27 mouse cellular contexts compared by ENCODE assay signal in genomic region chr13:46001356-46001755, GRCm38 (mm10). TPM values are rescaled to one million over a fixed set of nuclear protein-coding genes. Genes with fewer than 3 reads are reported as not detected.
A peak's percentile ranks its signal among the peaks of the same experiment; 100 is the strongest.
DNase-seq lines count a peak whose midpoint lies in the region; ATAC-seq and TF ChIP-seq lines count a peak whose summit lies in the region.
"Had no signal": no experiment of that assay in that cellular context is flagged by ENCODE, and none has a peak within 500 bp of the region (broad histone marks: within the 10 kb centered on the region; RNA-seq: fewer than 3 reads in every experiment).

No protein-coding gene starts in this region.

- H3K27me3 ChIP-seq in limb, embryonic 14.5 days (ENCODE audit: control insufficient read depth, insufficient read depth, low read length): no peaks in the 10 kb centered on the region
- no peaks in the 10 kb centered on the region for H3K27me3 ChIP-seq in limb, embryonic 10.5 days (ENCODE audit: low read depth, poor library complexity, severe bottlenecking)
- H3K27me3 ChIP-seq in embryonic facial prominence, embryonic 15.5 days: no peaks in the 10 kb centered on the region
- no peaks in the 10 kb centered on the region for H3K27me3 ChIP-seq in hindbrain, embryonic 10.5 days (ENCODE audit: insufficient read depth, poor library complexity, severe bottlenecking)
- H3K27me3 ChIP-seq: CH12.LX; embryonic facial prominence, embryonic 13.5 days; forebrain, embryonic 12.5 days; forebrain, embryonic 15.5 days had no signal

- DNase-seq in frontal cortex, postnatal 14 days (ENCODE audit: low spot score in 2 of 2): no peak
- peak; percentile 54 for DNase-seq in limb, embryonic 14.5 days (ENCODE audit: low spot score)
- DNase-seq in limb, embryonic 10.5 days (ENCODE audit: low spot score): no peak
- DNase-seq in hindbrain, embryonic 10.5 days (ENCODE audit: low spot score): no peak
- DNase-seq in cerebellum, postnatal 25 days: no peak
- DNase-seq: adrenal gland, adult 8-10 months; adrenal gland, postnatal 25 days; B cell, adult 2 months; cerebellum, adult 18-20 months; cerebellum, adult 9-10 months; cerebellum, postnatal 14 days; gastrocnemius, adult 2 months; gastrocnemius, postnatal 25 days; heart, adult 2 months; kidney, adult 2 months had no signal

- 0 out of 2 replicates have a peak overlapping the region, but pooled peaks have one; percentile 16 for H3K27ac ChIP-seq in limb, embryonic 14.5 days (replicated peaks; ENCODE audit: low read depth, low read length)
- H3K27ac ChIP-seq in limb, embryonic 10.5 days: no peak overlapping the region
- H3K27ac ChIP-seq in embryonic facial prominence, embryonic 15.5 days (replicated peaks): peak overlapping the region; percentile 40
- no peak overlapping the region for H3K27ac ChIP-seq in hindbrain, embryonic 10.5 days
- H3K27ac ChIP-seq: embryonic facial prominence, embryonic 13.5 days; forebrain, embryonic 12.5 days; forebrain, embryonic 15.5 days; gastrocnemius, adult 2 months; heart, adult 2 months; heart, embryonic 10.5 days; hindbrain, embryonic 13.5 days had no signal

- ATAC-seq in frontal cortex, adult (ENCODE audit: low TSS enrichment): peak; percentile 31
- no peak for ATAC-seq in limb, embryonic 14.5 days (ENCODE audit: low FRiP score, low read depth)
- no peak for ATAC-seq in embryonic facial prominence, embryonic 15.5 days (ENCODE audit: insufficient number of reproducible peaks, low FRiP score, low TSS enrichment, low read depth)
- ATAC-seq: forebrain, embryonic 15.5 days; hindbrain, embryonic 16.5 days; intestine, postnatal 0 days had no signal

- TF ChIP-seq POLR2A in limb, embryonic 14.5 days (IDR thresholded peaks at IDR 0.05; ENCODE audit: borderline replicate concordance, extremely low read depth, insufficient read depth, insufficient read length): no peak

- H3K36me3 ChIP-seq in limb, embryonic 14.5 days (ENCODE audit: control insufficient read depth, insufficient read depth, low read length): no peaks in the 10 kb centered on the region
- no peaks in the 10 kb centered on the region for H3K36me3 ChIP-seq in limb, embryonic 10.5 days
- H3K36me3 ChIP-seq in embryonic facial prominence, embryonic 15.5 days: no peaks in the 10 kb centered on the region
- no peaks in the 10 kb centered on the region for H3K36me3 ChIP-seq in hindbrain, embryonic 10.5 days
- H3K36me3 ChIP-seq: embryonic facial prominence, embryonic 13.5 days; forebrain, embryonic 12.5 days; forebrain, embryonic 15.5 days; G1E; heart, embryonic 10.5 days; hindbrain, embryonic 13.5 days had no signal

- H3K9ac ChIP-seq in limb, embryonic 14.5 days (ENCODE audit: low read depth, low read length, severe bottlenecking): no peak overlapping the region
- no peak overlapping the region for H3K9ac ChIP-seq in embryonic facial prominence, embryonic 15.5 days
- H3K9ac ChIP-seq: embryonic facial prominence, embryonic 13.5 days; forebrain, embryonic 12.5 days; forebrain, embryonic 15.5 days; hindbrain, embryonic 13.5 days had no signal

- H3K4me3 ChIP-seq in limb, embryonic 14.5 days (replicated peaks; ENCODE audit: low read length): no peak overlapping the region
- no peak overlapping the region for H3K4me3 ChIP-seq in limb, embryonic 10.5 days
- no peak overlapping the region for H3K4me3 ChIP-seq in embryonic facial prominence, embryonic 15.5 days (replicated peaks)
- no peak overlapping the region for H3K4me3 ChIP-seq in hindbrain, embryonic 10.5 days
- H3K4me3 ChIP-seq: embryonic facial prominence, embryonic 13.5 days; erythroblast, embryonic 14.5 days; forebrain, embryonic 12.5 days; forebrain, embryonic 15.5 days; gastrocnemius, adult 2 months; heart, adult 2 months; heart, embryonic 10.5 days; hindbrain, embryonic 13.5 days had no signal

- peaks cover 12% of the 10 kb centered on the region for H3K4me1 ChIP-seq in limb, embryonic 14.5 days (ENCODE audit: control insufficient read depth, insufficient read depth, low read length)
- H3K4me1 ChIP-seq in limb, embryonic 10.5 days: peaks cover 9% of the 10 kb centered on the region
- peaks cover 17% of the 10 kb centered on the region for H3K4me1 ChIP-seq in embryonic facial prominence, embryonic 15.5 days
- peaks cover 8% of the 10 kb centered on the region for H3K4me1 ChIP-seq in hindbrain, embryonic 10.5 days (replicated peaks)

- H3K9me3 ChIP-seq in limb, embryonic 14.5 days (ENCODE audit: control insufficient read depth, low read length): no peaks in the 10 kb centered on the region
- no peaks in the 10 kb centered on the region for H3K9me3 ChIP-seq in limb, embryonic 10.5 days (replicated peaks)
- no peaks in the 10 kb centered on the region for H3K9me3 ChIP-seq in embryonic facial prominence, embryonic 15.5 days (replicated peaks)
- no peaks in the 10 kb centered on the region for H3K9me3 ChIP-seq in hindbrain, embryonic 10.5 days
- H3K9me3 ChIP-seq: embryonic facial prominence, embryonic 13.5 days; forebrain, embryonic 12.5 days; forebrain, embryonic 15.5 days; G1E; heart, embryonic 10.5 days; hindbrain, embryonic 13.5 days had no signal

- H3K4me2 ChIP-seq in limb, embryonic 14.5 days (replicated peaks; ENCODE audit: low read depth, low read length, severe bottlenecking): no peak overlapping the region
- H3K4me2 ChIP-seq in embryonic facial prominence, embryonic 15.5 days (replicated peaks): no peak overlapping the region
- H3K4me2 ChIP-seq: embryonic facial prominence, embryonic 13.5 days; forebrain, embryonic 12.5 days; forebrain, embryonic 15.5 days; hindbrain, embryonic 13.5 days had no signal

- WGBS in limb, embryonic 14.5 days: 65% methylated on average over 5 of the region's 5 CpGs
- WGBS in limb, embryonic 10.5 days: 88% methylated on average over 5 of the region's 5 CpGs
- WGBS in embryonic facial prominence, embryonic 15.5 days: 48% methylated on average over 5 of the region's 5 CpGs
- 90% methylated on average over 5 of the region's 5 CpGs for WGBS in hindbrain, embryonic 10.5 days

RNA-seq across cellular contexts. Expression of gene Atxn1, which starts 36.5 kb away (rescaled TPM):
- 5.3 and 6.4 TPM in 2 replicates for polyA plus RNA-seq in limb, embryonic 14.5 days (2012; rRNA removed)
- 3.3 and 3.4 TPM in 2 replicates for polyA plus RNA-seq in limb, embryonic 14.5 days (2014; fragmentation: Nextera tagmentation; extraction: Ambion mirVana)
- 1.0 and 1.4 TPM in 2 replicates for polyA plus RNA-seq in limb, embryonic 10.5 days (2016; fragmentation: Nextera tagmentation; extraction: Ambion mirVana)
- 6.7 and 7.2 TPM in 2 replicates for polyA plus RNA-seq in embryonic facial prominence, embryonic 15.5 days (2015; fragmentation: Nextera tagmentation; extraction: Ambion mirVana)
- 1.7 and 2.4 TPM in 2 replicates for polyA plus RNA-seq in hindbrain, embryonic 10.5 days (2016; fragmentation: Nextera tagmentation; extraction: Ambion mirVana)

Comparison
In these comparisons a context has a peak if more than half of its experiments do, and no peak if none do; other contexts are left out.
1. H3K27ac ChIP-seq: peak in limb, embryonic 14.5 days (single experiment) and embryonic facial prominence, embryonic 15.5 days (single experiment); none in limb, embryonic 10.5 days (single experiment) and hindbrain, embryonic 10.5 days (single experiment).